In genomic region chr9:21131059-21131956, GRCm38 (mm10) we compare ENCODE assay signal across 8 mouse cellular contexts. TPM values are rescaled to one million over a fixed set of nuclear protein-coding genes. Genes with fewer than 3 reads are reported as not detected.
DNase-seq lines count a peak whose midpoint lies in the region; ATAC-seq and TF ChIP-seq lines count a peak whose summit lies in the region.

Tyk2 (minus strand) TSS chr9:21131243.

- WGBS in forebrain, embryonic 11.5 days = 7% methylated on average over 37 of the region's 37 CpGs
- WGBS in heart, embryonic 16.5 days = 5% methylated on average over 37 of the region's 37 CpGs
- WGBS in liver, embryonic 15.5 days (ENCODE audit: insufficient replicate concordance) = 6% methylated on average over 37 of the region's 37 CpGs
- WGBS in neural tube, embryonic 12.5 days = 6% methylated on average over 37 of the region's 37 CpGs

- peak within 1 kb of the TSS; percentile 63 for H3K4me2 ChIP-seq in CH12.LX (ENCODE audit: insufficient read depth, low read depth, poor library complexity, severe bottlenecking)
- peak within 1 kb of the TSS; percentile 62 for H3K4me2 ChIP-seq in forebrain, embryonic 11.5 days (ENCODE audit: low read depth, low read length, severe bottlenecking)
- peak within 1 kb of the TSS; percentile 81 for H3K4me2 ChIP-seq in heart, embryonic 16.5 days (ENCODE audit: low read depth, low read length)
- peak within 1 kb of the TSS; percentile 84 for H3K4me2 ChIP-seq in liver, embryonic 15.5 days
- H3K4me2 ChIP-seq in neural tube, embryonic 12.5 days (replicated peaks) = peak within 1 kb of the TSS; percentile 73

- no peaks in the 10 kb centered on the region for H3K27me3 ChIP-seq in CH12.LX (replicated peaks)
- H3K27me3 ChIP-seq in forebrain, embryonic 11.5 days (ENCODE audit: control insufficient read depth, insufficient read depth, low read length) = no peaks in the 10 kb centered on the region
- no peaks in the 10 kb centered on the region for H3K27me3 ChIP-seq in heart, embryonic 16.5 days (ENCODE audit: control insufficient read depth, insufficient read depth, low read length)
- no peaks in the 10 kb centered on the region for H3K27me3 ChIP-seq in liver, embryonic 15.5 days
- H3K27me3 ChIP-seq in neural tube, embryonic 12.5 days (replicated peaks) = no peaks in the 10 kb centered on the region

- peak within 1 kb of the TSS; percentile 86 for H3K9ac ChIP-seq in CH12.LX (ENCODE audit: insufficient read depth, low read depth)
- H3K9ac ChIP-seq in forebrain, embryonic 11.5 days (ENCODE audit: low read length) = peak within 1 kb of the TSS; percentile 67
- H3K9ac ChIP-seq in heart, embryonic 16.5 days (ENCODE audit: low read length) = peak within 1 kb of the TSS; percentile 82
- peak within 1 kb of the TSS; percentile 59 for H3K9ac ChIP-seq in liver, embryonic 15.5 days
- peak within 1 kb of the TSS; percentile 57 for H3K9ac ChIP-seq in neural tube, embryonic 12.5 days

- no peak for TF ChIP-seq CTCF in CH12.LX (conservative IDR thresholded peaks at IDR 0.05 in 1 of 2, IDR thresholded peaks at IDR 0.05 in 1 of 2; ENCODE audit: low read depth in 2 of 2, low read length in 2 of 2)

- H3K4me3 ChIP-seq in CH12.LX (replicated peaks in 1 of 3; ENCODE audit: low read depth in 2 of 3, low read length in 2 of 3, poor library complexity in 1 of 3) = peak within 1 kb of the TSS; percentile 65 to 82 (median 78)
- peak within 1 kb of the TSS; percentile 57 for H3K4me3 ChIP-seq in forebrain, embryonic 11.5 days (ENCODE audit: low read depth, low read length)
- peak within 1 kb of the TSS; percentile 64 for H3K4me3 ChIP-seq in heart, embryonic 16.5 days (ENCODE audit: low read length)
- peak within 1 kb of the TSS; percentile 69 for H3K4me3 ChIP-seq in liver, embryonic 15.5 days (replicated peaks)
- H3K4me3 ChIP-seq in neural tube, embryonic 12.5 days = peak within 1 kb of the TSS; percentile 49

- in situ Hi-C loops in CH12.LX (cut with MboI; ENCODE audit: low pct_ligation_motif_present, low pct_unique_long_range_greater_than_20kb, low sequenced_read_pairs) = loop anchor here (5.0 kb wide), 1 partner anchor 39 kb away; the partner anchor contains the start of genes Gm38431 and Raver1

- peak; percentile 99 for DNase-seq in CH12.LX (ENCODE audit: extremely low read depth)
- peak; percentile 93 for DNase-seq in c-Kit-positive CD71-positive TER-119-negative erythroid progenitor cells, embryonic 14.5 days (ENCODE audit: low read depth)
- DNase-seq in forebrain, embryonic 11.5 days (ENCODE audit: low spot score) = peak; percentile 96
- DNase-seq in kidney, postnatal 36 days = peak; percentile 92 to 97
- peak; percentile 99 for DNase-seq in telencephalon, adult 2 months (ENCODE audit: low read depth, low spot score)

- dilution Hi-C loops in CH12.LX (cut with MboI; ENCODE audit: extremely low pct_ligation_motif_present, extremely low pct_unique_long_range_greater_than_20kb, low sequenced_read_pairs) = no loop called here

- peak; percentile 82 for TF ChIP-seq POLR2A in CH12.LX (IDR thresholded peaks at IDR 0.05; ENCODE audit: low read depth, low read length)

- TF ChIP-seq EP300 in CH12.LX (IDR thresholded peaks at IDR 0.05; ENCODE audit: low read length) = no peak

- H3K79me2 ChIP-seq in CH12.LX (replicated peaks; ENCODE audit: control insufficient read depth, extremely low read depth, insufficient read depth, poor library complexity, severe bottlenecking) = peaks cover 21% of the 10 kb centered on the region

- H3K4me1 ChIP-seq in CH12.LX (ENCODE audit: control insufficient read depth in 1 of 2, insufficient read depth in 2 of 2) = peaks cover 33 to 73% of the 10 kb centered on the region in 2 experiments
- H3K4me1 ChIP-seq in forebrain, embryonic 11.5 days (replicated peaks; ENCODE audit: control insufficient read depth, insufficient read depth, low read length) = peaks cover 3% of the 10 kb centered on the region; the same call in 1 of the 2 replicates
- peaks cover 21% of the 10 kb centered on the region for H3K4me1 ChIP-seq in heart, embryonic 16.5 days (ENCODE audit: control insufficient read depth, insufficient read depth, low read length)
- H3K4me1 ChIP-seq in liver, embryonic 15.5 days (replicated peaks) = peaks cover 54% of the 10 kb centered on the region
- peaks cover 4% of the 10 kb centered on the region for H3K4me1 ChIP-seq in neural tube, embryonic 12.5 days

- H3K9me3 ChIP-seq in CH12.LX (replicated peaks; ENCODE audit: low read length) = no peaks in the 10 kb centered on the region
- no peaks in the 10 kb centered on the region for H3K9me3 ChIP-seq in forebrain, embryonic 11.5 days (ENCODE audit: control insufficient read depth, low read length)
- no peaks in the 10 kb centered on the region for H3K9me3 ChIP-seq in heart, embryonic 16.5 days (replicated peaks; ENCODE audit: control insufficient read depth, low read length)
- no peaks in the 10 kb centered on the region for H3K9me3 ChIP-seq in liver, embryonic 15.5 days (replicated peaks)
- no peaks in the 10 kb centered on the region for H3K9me3 ChIP-seq in neural tube, embryonic 12.5 days

- ATAC-seq in forebrain, embryonic 11.5 days (replicated peaks; ENCODE audit: low FRiP score) = peak; percentile 98
- peak; percentile 90 for ATAC-seq in heart, embryonic 16.5 days (replicated peaks; ENCODE audit: extremely low read depth, insufficient read depth, low FRiP score)
- peak; percentile 91 for ATAC-seq in liver, embryonic 15.5 days (ENCODE audit: insufficient read depth)
- peak; percentile 96 for ATAC-seq in neural tube, embryonic 12.5 days (ENCODE audit: low FRiP score, low read depth)

- peaks cover 27 to 34% of the 10 kb centered on the region in 2 experiments for H3K36me3 ChIP-seq in CH12.LX (replicated peaks in 1 of 2; ENCODE audit: control insufficient read depth in 1 of 2, insufficient read depth in 1 of 2, low read length in 1 of 2)
- no peaks in the 10 kb centered on the region for H3K36me3 ChIP-seq in forebrain, embryonic 11.5 days (ENCODE audit: control insufficient read depth, insufficient read depth, low read length)
- peaks cover 8% of the 10 kb centered on the region; the same call in 1 of the 2 replicates for H3K36me3 ChIP-seq in heart, embryonic 16.5 days (ENCODE audit: control insufficient read depth, insufficient read depth)
- peaks cover 17% of the 10 kb centered on the region for H3K36me3 ChIP-seq in liver, embryonic 15.5 days (replicated peaks)
- H3K36me3 ChIP-seq in neural tube, embryonic 12.5 days = peaks cover 8% of the 10 kb centered on the region

- peak within 1 kb of the TSS; percentile 98 for H3K27ac ChIP-seq in CH12.LX (ENCODE audit: insufficient read depth, low read depth)
- no peak within 1 kb of the TSS for H3K27ac ChIP-seq in forebrain, embryonic 11.5 days (ENCODE audit: low read depth, low read length)
- H3K27ac ChIP-seq in heart, embryonic 16.5 days (ENCODE audit: low read length) = peak within 1 kb of the TSS; percentile 74
- H3K27ac ChIP-seq in liver, embryonic 15.5 days (replicated peaks) = peak within 1 kb of the TSS; percentile 48
- H3K27ac ChIP-seq in neural tube, embryonic 12.5 days = no peak within 1 kb of the TSS

- no peak for TF ChIP-seq RAD21 in CH12.LX (IDR thresholded peaks at IDR 0.05; ENCODE audit: low read depth, low read length)

TF ChIP-seq in CH12.LX, 34 proteins besides CTCF, POLR2A, EP300 and RAD21 (continues in another document):
- TF ChIP-seq CHD1 (IDR thresholded peaks at IDR 0.05; ENCODE audit: low read depth, low read length) (peak; percentile 51; the same call in 1 of the 2 replicates), NRF1 (IDR thresholded peaks at IDR 0.05; ENCODE audit: low read depth, low read length) (peak; percentile 92), MXI1 (IDR thresholded peaks at IDR 0.05; ENCODE audit: low read depth, low read length) (peak; percentile 71), NELFE (IDR thresholded peaks at IDR 0.05; ENCODE audit: low read depth, low read length) (peak; percentile 73), ETS1 (conservative IDR thresholded peaks at IDR 0.05; ENCODE audit: low read depth, low read length) (no peak; the same call in 1 of the 2 replicates), BHLHE40 (IDR thresholded peaks at IDR 0.05; ENCODE audit: low read depth, low read length) (no peak), USF2 (conservative IDR thresholded peaks at IDR 0.05; ENCODE audit: low read depth, low read length) (no peak), JUND (conservative IDR thresholded peaks at IDR 0.05; ENCODE audit: low read depth, low read length) (no peak), MAZ (IDR thresholded peaks at IDR 0.05; ENCODE audit: low read depth, low read length) (0 out of 2 replicates have a peak, but pooled peaks have one; percentile 29), MAX (IDR thresholded peaks at IDR 0.05; ENCODE audit: low read length) (peak; percentile 21; the same call in 1 of the 2 replicates), MYC (IDR thresholded peaks at IDR 0.05; ENCODE audit: low read depth, low read length) (no peak; the same call in none of the 2 replicates), RCOR1 (conservative IDR thresholded peaks at IDR 0.05; ENCODE audit: low read depth, low read length) (no peak), POLR2AphosphoS2 (IDR thresholded peaks at IDR 0.05; ENCODE audit: low read depth, low read length) (peak; percentile 87), TBP (conservative IDR thresholded peaks at IDR 0.05; ENCODE audit: low read depth, low read length) (peak; percentile 91), UBTF (IDR thresholded peaks at IDR 0.05; ENCODE audit: low read depth, low read length) (no peak), E2F4 (IDR thresholded peaks at IDR 0.05; ENCODE audit: insufficient replicate concordance, low read depth, low read length) (no peak), MEF2A (IDR thresholded peaks at IDR 0.05; ENCODE audit: borderline replicate concordance, low read depth, low read length) (no peak), IRF4 (IDR thresholded peaks at IDR 0.05; ENCODE audit: low read depth, low read length) (no peak), SIN3A (IDR thresholded peaks at IDR 0.05; ENCODE audit: low read length) (peak; percentile 91), ZNF384 (IDR thresholded peaks at IDR 0.05; ENCODE audit: low read depth, low read length) (no peak), CHD2 (IDR thresholded peaks at IDR 0.05; ENCODE audit: low read length) (peak; percentile 90), TCF12 (IDR thresholded peaks at IDR 0.05; ENCODE audit: low read depth, low read length) (peak; percentile 70), ZC3H11A (IDR thresholded peaks at IDR 0.05; ENCODE audit: low read depth, low read length) (no peak)

RNA-seq across cellular contexts. Expression of gene Tyk2, which starts in this region (rescaled TPM):
- total RNA-seq in CH12.LX (2012; rRNA removed) (64.3 and 80.0 TPM in 2 replicates), CH12.LX (2014; rRNA removed) (39.0 and 40.6 TPM in 2 replicates)
- 45.1 and 49.6 TPM in 2 replicates for polyA plus RNA-seq in CH12.LX (2012; ENCODE audit: insufficient read length, low read depth)
- 10.3 and 10.8 TPM in 2 replicates for polyA plus RNA-seq in forebrain, embryonic 11.5 days (2014; fragmentation: Nextera tagmentation; extraction: Ambion mirVana)
- 15.8 and 16.2 TPM in 2 replicates for polyA plus RNA-seq in heart, embryonic 16.5 days (2015; fragmentation: Nextera tagmentation; extraction: Ambion mirVana)
- polyA plus RNA-seq in liver, embryonic 15.5 days (2015; fragmentation: Nextera tagmentation; extraction: Ambion mirVana) = 7.4 and 8.8 TPM in 2 replicates
- 14.1 and 15.2 TPM in 2 replicates for polyA plus RNA-seq in neural tube, embryonic 12.5 days (2016; fragmentation: Nextera tagmentation; extraction: Ambion mirVana)

Comparison
In these comparisons a context has a peak if more than half of its experiments do, and no peak if none do; other contexts are left out.
1. H3K27ac ChIP-seq: peak in CH12.LX (single experiment), heart, embryonic 16.5 days (single experiment) and liver, embryonic 15.5 days (single experiment); none in forebrain, embryonic 11.5 days (single experiment) and neural tube, embryonic 12.5 days (single experiment).
2. Peak in every context shown above with its lines, with median percentiles within 50 percentile points of each other: DNase-seq, H3K4me2 ChIP-seq, H3K4me3 ChIP-seq, H3K9ac ChIP-seq and ATAC-seq.